Comparison of ENCODE assay signal across 22 mouse cellular contexts in the genomic region with DNA sequence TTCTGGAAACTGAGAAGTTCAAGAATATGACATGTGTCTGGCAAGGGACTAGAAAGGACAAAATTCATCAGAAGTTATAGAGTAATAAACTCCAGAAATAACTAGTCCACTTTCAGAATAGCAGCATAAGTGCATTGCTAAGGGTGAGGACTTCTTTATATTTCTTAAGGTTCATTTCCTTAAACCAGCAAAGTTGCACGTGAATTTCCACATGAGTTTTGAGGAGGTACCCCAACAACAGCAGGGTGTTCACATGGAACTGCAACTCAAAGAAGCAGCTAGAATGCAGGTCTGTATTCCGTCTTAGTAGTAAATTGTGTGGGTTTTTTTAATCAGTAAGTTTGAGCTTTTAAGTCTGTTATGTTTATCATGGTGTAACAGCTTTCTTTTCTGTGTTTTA. TPM values are rescaled to one million over a fixed set of nuclear protein-coding genes. Genes with fewer than 3 reads are reported as not detected.
A peak's percentile ranks its signal among the peaks of the same experiment; 100 is the strongest.
DNase-seq lines count a peak whose midpoint lies in the region; ATAC-seq lines count a peak whose summit lies in the region.
"Had no signal": no experiment of that assay in that cellular context is flagged by ENCODE, and none has a peak within 500 bp of the region (broad histone marks: within the 10 kb centered on the region; RNA-seq: fewer than 3 reads in every experiment).

No protein-coding gene starts in this region.

- H3K27ac ChIP-seq in forebrain, embryonic 15.5 days (replicated peaks) = no peak overlapping the region
- H3K27ac ChIP-seq in midbrain, embryonic 10.5 days (replicated peaks) = no peak overlapping the region

- H3K9ac ChIP-seq in forebrain, embryonic 15.5 days (replicated peaks) = no peak overlapping the region

- H3K4me1 ChIP-seq in forebrain, embryonic 15.5 days = no peaks in the 10 kb centered on the region
- H3K4me1 ChIP-seq in midbrain, embryonic 10.5 days = no peaks in the 10 kb centered on the region

- no peak overlapping the region for H3K4me3 ChIP-seq in forebrain, embryonic 15.5 days
- no peak overlapping the region for H3K4me3 ChIP-seq in midbrain, embryonic 10.5 days

- no peaks in the 10 kb centered on the region for H3K9me3 ChIP-seq in forebrain, embryonic 15.5 days
- H3K9me3 ChIP-seq in midbrain, embryonic 10.5 days (replicated peaks) = no peaks in the 10 kb centered on the region
- H3K9me3 ChIP-seq: G1E had no signal

- DNase-seq in midbrain, embryonic 10.5 days (ENCODE audit: low spot score) = no peak
- DNase-seq in left cerebral cortex, adult 9 months (ENCODE audit: low spot score in 2 of 2) = no peak
- no peak for DNase-seq in lung, postnatal 14 days
- DNase-seq: adrenal gland, adult 2 months; adrenal gland, adult 8-10 months; adrenal gland, postnatal 10 days; adrenal gland, postnatal 14 days; adrenal gland, postnatal 25 days; adrenal gland, postnatal 36 days; B cell, adult 2 months; cerebellum, adult 11 months; cerebellum, adult 11-12 months had no signal

- 78% methylated on average over 2 of the region's 2 CpGs for WGBS in forebrain, embryonic 15.5 days
- 76% methylated on average over 2 of the region's 2 CpGs for WGBS in midbrain, embryonic 10.5 days

- peak; percentile 66 for ATAC-seq in granulocyte monocyte progenitor cell, adult 5-6 weeks (replicated peaks; ENCODE audit: poor library complexity, severe bottlenecking)
- ATAC-seq in megakaryocyte, adult 5-6 weeks (ENCODE audit: poor library complexity, severe bottlenecking) = peak; percentile 56
- peak; percentile 14; the same call in 1 of the 2 replicates for ATAC-seq in megakaryocyte progenitor cell, adult 5-6 weeks (replicated peaks; ENCODE audit: poor library complexity)
- ATAC-seq in monocyte, adult 5-6 weeks (replicated peaks; ENCODE audit: insufficient number of reproducible peaks, low FRiP score, low TSS enrichment, poor library complexity, severe bottlenecking) = peak; percentile 67; the same call in 1 of the 2 replicates
- ATAC-seq in forebrain, embryonic 15.5 days (replicated peaks) = no peak
- ATAC-seq: activated CD4-positive, CD25-positive, alpha-beta regulatory T cell, adult 4 months; CD4-positive, CD25-positive, alpha-beta regulatory T cell, adult 4 months; Patski had no signal

- H3K4me2 ChIP-seq in forebrain, embryonic 15.5 days (replicated peaks) = no peak overlapping the region

- no peaks in the 10 kb centered on the region for H3K36me3 ChIP-seq in forebrain, embryonic 15.5 days
- no peaks in the 10 kb centered on the region for H3K36me3 ChIP-seq in midbrain, embryonic 10.5 days
- H3K36me3 ChIP-seq: G1E had no signal

- no peaks in the 10 kb centered on the region for H3K27me3 ChIP-seq in forebrain, embryonic 15.5 days
- H3K27me3 ChIP-seq in midbrain, embryonic 10.5 days (ENCODE audit: low read depth, poor library complexity, severe bottlenecking) = no peaks in the 10 kb centered on the region
- H3K27me3 ChIP-seq: CH12.LX, Patski had no signal

RNA-seq across cellular contexts. Expression of a gene that starts 37.9 kb away (rescaled TPM):
- 255 and 265 TPM in 2 replicates for total RNA-seq in granulocyte monocyte progenitor cell, adult 5-6 weeks (2014; fragmentation: Nextera tagmentation)
- 355 and 356 TPM in 2 replicates for total RNA-seq in granulocyte monocyte progenitor cell, adult 5-6 weeks (2017)
- 314 and 331 TPM in 2 replicates for total RNA-seq in megakaryocyte, adult 5-6 weeks (2015)
- total RNA-seq in megakaryocyte, adult 5-6 weeks (2017) = 241 and 246 TPM in 2 replicates
- total RNA-seq in megakaryocyte progenitor cell, adult 5-6 weeks (2015) = 384 and 439 TPM in 2 replicates
- 295 and 330 TPM in 2 replicates for total RNA-seq in megakaryocyte progenitor cell, adult 5-6 weeks (2017)
- total RNA-seq in monocyte, adult 5-6 weeks (2017) = 1,014 to 1,366 TPM (median 1,192 TPM) in 3 replicates
- 14.3 and 16.3 TPM in 2 replicates for polyA plus RNA-seq in forebrain, embryonic 15.5 days (2015; fragmentation: Nextera tagmentation; extraction: Ambion mirVana)
- polyA plus RNA-seq in midbrain, embryonic 10.5 days (2016; fragmentation: Nextera tagmentation; extraction: Ambion mirVana) = 34.7 and 36.0 TPM in 2 replicates
